Comparison of ENCODE assay signal across 35 mouse cellular contexts in genomic region chrX:127224077-127224476, GRCm38 (mm10).
"Had no signal": no experiment of that assay in that cellular context is flagged by ENCODE, and none has a peak within 500 bp of the region (broad histone marks: within the 10 kb centered on the region; RNA-seq: fewer than 3 reads in every experiment).

No protein-coding gene starts in this region.

- H3K9ac ChIP-seq: heart, embryonic 12.5 days; heart, embryonic 13.5 days; heart, embryonic 15.5 days; hindbrain, embryonic 12.5 days; hindbrain, embryonic 13.5 days; hindbrain, embryonic 14.5 days; hindbrain, embryonic 15.5 days; intestine, embryonic 15.5 days; kidney, embryonic 15.5 days had no signal

- H3K27me3 ChIP-seq: heart, embryonic 12.5 days; heart, embryonic 13.5 days; heart, embryonic 15.5 days; hindbrain, embryonic 12.5 days; hindbrain, embryonic 13.5 days; hindbrain, embryonic 15.5 days; intestine, embryonic 15.5 days; kidney, embryonic 15.5 days had no signal

- DNase-seq: heart, postnatal 10 days; heart, postnatal 14 days; heart, postnatal 36 days; heart, postnatal 4 days; kidney, adult 11 months; kidney, adult 18-20 months; kidney, adult 2 months; kidney, adult 8-10 months; kidney, adult 9 months; kidney, postnatal 10 days; kidney, postnatal 14 days; kidney, postnatal 25 days; kidney, postnatal 36 days; kidney, postnatal 4 days; layer of hippocampus, adult 9-11 months; layer of hippocampus, postnatal 36 days had no signal

- H3K4me1 ChIP-seq: heart, embryonic 12.5 days; heart, embryonic 13.5 days; heart, embryonic 15.5 days; hindbrain, embryonic 10.5 days; hindbrain, embryonic 12.5 days; hindbrain, embryonic 13.5 days; hindbrain, embryonic 15.5 days; intestine, embryonic 15.5 days; kidney, embryonic 15.5 days had no signal

- ATAC-seq: hindbrain, embryonic 16.5 days; hindbrain, postnatal 0 days; inflammation-experienced regulatory T-cells, adult 6 months; intestine, embryonic 15.5 days; intestine, embryonic 16.5 days; intestine, postnatal 0 days had no signal

- H3K36me3 ChIP-seq: heart, embryonic 12.5 days; heart, embryonic 13.5 days; heart, embryonic 15.5 days; hindbrain, embryonic 10.5 days; hindbrain, embryonic 12.5 days; hindbrain, embryonic 13.5 days; hindbrain, embryonic 15.5 days; intestine, embryonic 15.5 days; kidney, embryonic 15.5 days had no signal

- H3K9me3 ChIP-seq: heart, embryonic 13.5 days; heart, embryonic 15.5 days; hindbrain, embryonic 12.5 days; hindbrain, embryonic 13.5 days; hindbrain, embryonic 15.5 days; intestine, embryonic 15.5 days; kidney, embryonic 15.5 days had no signal

- H3K27ac ChIP-seq: heart, embryonic 13.5 days; heart, embryonic 15.5 days; hindbrain, embryonic 10.5 days; hindbrain, embryonic 12.5 days; hindbrain, embryonic 13.5 days; hindbrain, embryonic 14.5 days; hindbrain, embryonic 15.5 days; hindbrain, postnatal 0 days; intestine, embryonic 15.5 days; kidney, embryonic 15.5 days; kidney, postnatal 0 days; layer of hippocampus, adult 2 months; left cerebral cortex, adult 2 months had no signal

- H3K4me2 ChIP-seq: heart, embryonic 11.5 days; heart, embryonic 12.5 days; heart, embryonic 13.5 days; heart, embryonic 15.5 days; hindbrain, embryonic 12.5 days; hindbrain, embryonic 13.5 days; hindbrain, embryonic 14.5 days; hindbrain, embryonic 15.5 days; intestine, embryonic 15.5 days; kidney, embryonic 15.5 days had no signal

- H3K4me3 ChIP-seq: heart, embryonic 12.5 days; heart, embryonic 13.5 days; heart, embryonic 15.5 days; hindbrain, embryonic 10.5 days; hindbrain, embryonic 12.5 days; hindbrain, embryonic 13.5 days; hindbrain, embryonic 15.5 days; intestine, embryonic 15.5 days; kidney, embryonic 15.5 days; layer of hippocampus, adult 2 months; left cerebral cortex, adult 2 months had no signal
